Mouse (Mus musculus) MEL (cell line): Measurements from ENCODE around the gene Antxr1. TPM values are rescaled to one million over a fixed set of nuclear protein-coding genes. Genes with fewer than 3 reads are reported as not detected.

Source experiments
- DNase-seq: peaks from one replicate; pipeline ENCODE4 v3.0.0; 2011; ENCODE audit warnings: low read depth, low spot score
- H3K27ac ChIP-seq: 2 replicates; pipeline ENCODE4 v1.5.1; 2012; ENCODE audit warnings: low read depth, mild to moderate bottlenecking, control low read depth, low read length, moderate library complexity; ENCODE audit not compliant: control insufficient read depth
- H3K27me3 ChIP-seq, 2 experiments: fragments of 150-350 bp in 1 of 2; sonication (generic) in 1 of 2; 2 replicates each; pipeline ENCODE4 v1.6.1; 2012; ENCODE audit warnings: low read length in 2 of 2, mild to moderate bottlenecking in 2 of 2, improper control_type of control experiment in 1 of 2, moderate library complexity in 1 of 2; ENCODE audit not compliant: insufficient read depth in 2 of 2, control insufficient read depth in 1 of 2
- H3K36me3 ChIP-seq, 2 experiments: 2 replicates each; pipeline ENCODE4 v1.6.1; 2012 to 2014; ENCODE audit warnings: low read length in 2 of 2, improper control_type of control experiment in 1 of 2, inconsistent platforms in 1 of 2, mild to moderate bottlenecking in 1 of 2; ENCODE audit not compliant: insufficient read depth in 2 of 2, control insufficient read depth in 1 of 2
- H3K4me1 ChIP-seq, 2 experiments: fragments of 150-350 bp in 1 of 2; sonication (generic) in 1 of 2; 2 replicates each; pipeline ENCODE4 v1.6.1; 2012; ENCODE audit warnings: low read length in 2 of 2, improper control_type of control experiment in 1 of 2, mild to moderate bottlenecking in 1 of 2; ENCODE audit not compliant: insufficient read depth in 2 of 2, control insufficient read depth in 1 of 2
- H3K4me3 ChIP-seq, 2 experiments: fragments of 150-350 bp in 1 of 2; sonication (generic) in 1 of 2; 2 replicates each; pipeline ENCODE4 v1.5.1; 2012; ENCODE audit warnings: low read depth in 2 of 2, low read length in 2 of 2, mild to moderate bottlenecking in 2 of 2, moderate library complexity in 2 of 2, control low read depth in 1 of 2, improper control_type of control experiment in 1 of 2; ENCODE audit not compliant: control insufficient read depth in 1 of 2, insufficient read depth in 1 of 2
- H3K79me2 ChIP-seq: 2 replicates; pipeline ENCODE4 v1.6.1; 2012; ENCODE audit warnings: mild to moderate bottlenecking, low read length, moderate library complexity; ENCODE audit not compliant: control insufficient read depth, poor library complexity, insufficient read depth
- H3K9ac ChIP-seq: 2 replicates; pipeline ENCODE4 v1.6.1; 2012; ENCODE audit warnings: low read depth, mild to moderate bottlenecking, control low read depth, low read length, moderate library complexity; ENCODE audit not compliant: control insufficient read depth, poor library complexity, severe bottlenecking
- H3K9me3 ChIP-seq: fragments of 150-350 bp; sonication (generic); replicated peaks from 2 replicates; pipeline ENCODE4 v1.6.1; 2012; ENCODE audit warnings: mild to moderate bottlenecking, low read length, improper control_type of control experiment, moderate library complexity; ENCODE audit not compliant: insufficient read depth
- CHD1 ChIP-seq: IDR thresholded peaks from 2 replicates; pipeline ENCODE4 v1.6.1; 2012; ENCODE audit warnings: low read depth, mild to moderate bottlenecking, inconsistent platforms, low read length, improper control_type of control experiment
- E2F4 ChIP-seq: IDR thresholded peaks from 2 replicates; pipeline ENCODE4 v1.6.1; 2011; ENCODE audit warnings: low read depth, low read length, improper control_type of control experiment, borderline replicate concordance
- ETS1 ChIP-seq: IDR thresholded peaks from 2 replicates; pipeline ENCODE4 v1.6.1; 2012; ENCODE audit warnings: low read depth, mild to moderate bottlenecking, inconsistent platforms, low read length, improper control_type of control experiment, moderate library complexity
- GABPA ChIP-seq: IDR thresholded peaks from 2 replicates; pipeline ENCODE4 v1.6.1; 2012; ENCODE audit warnings: low read depth, mild to moderate bottlenecking, inconsistent platforms, low read length, improper control_type of control experiment, moderate library complexity
- GATA1 ChIP-seq: IDR thresholded peaks from 2 replicates; pipeline ENCODE4 v1.6.1; 2011; ENCODE audit warnings: low read depth, low read length, improper control_type of control experiment
- HCFC1 ChIP-seq: IDR thresholded peaks from 2 replicates; pipeline ENCODE4 v1.6.1; 2012; ENCODE audit warnings: low read depth, mild to moderate bottlenecking, inconsistent platforms, low read length, improper control_type of control experiment, moderate library complexity
- JUND ChIP-seq: IDR thresholded peaks from 2 replicates; pipeline ENCODE4 v1.6.1; 2011; ENCODE audit warnings: low read depth, mild to moderate bottlenecking, improper control_type of control experiment, low read length
- KAT2A ChIP-seq: conservative IDR thresholded peaks from 2 replicates; pipeline ENCODE4 v1.6.1; 2012; ENCODE audit warnings: low read depth, low read length, improper control_type of control experiment, inconsistent platforms
- MAFK ChIP-seq: IDR thresholded peaks from 2 replicates; pipeline ENCODE4 v1.6.1; 2011; ENCODE audit warnings: low read depth, mild to moderate bottlenecking, low read length, improper control_type of control experiment, borderline replicate concordance
- MAX ChIP-seq: IDR thresholded peaks from 2 replicates; pipeline ENCODE4 v1.6.1; 2011; ENCODE audit warnings: low read length, improper control_type of control experiment
- MXI1 ChIP-seq: IDR thresholded peaks from 2 replicates; pipeline ENCODE4 v1.6.1; 2011; ENCODE audit warnings: mild to moderate bottlenecking, low read depth, low read length, improper control_type of control experiment
- MYB ChIP-seq: IDR thresholded peaks from 2 replicates; pipeline ENCODE4 v1.6.1; 2011; ENCODE audit warnings: mild to moderate bottlenecking, low read depth, low read length, improper control_type of control experiment
- NRF1 ChIP-seq: IDR thresholded peaks from 2 replicates; pipeline ENCODE4 v1.6.1; 2014; ENCODE audit warnings: low read depth, mild to moderate bottlenecking, inconsistent platforms, low read length, improper control_type of control experiment, moderate library complexity; ENCODE audit not compliant: poor library complexity, insufficient read depth, severe bottlenecking
- RCOR1 ChIP-seq: IDR thresholded peaks from 2 replicates; pipeline ENCODE4 v1.6.1; 2012; ENCODE audit warnings: low read depth, mild to moderate bottlenecking, inconsistent platforms, low read length, improper control_type of control experiment
- SIN3A ChIP-seq: IDR thresholded peaks from 2 replicates; pipeline ENCODE4 v1.6.1; 2012; ENCODE audit warnings: low read length, improper control_type of control experiment, inconsistent platforms
- SMC3 ChIP-seq: IDR thresholded peaks from 2 replicates; pipeline ENCODE4 v1.6.1; 2011; ENCODE audit warnings: low read depth, low read length, improper control_type of control experiment
- TBP ChIP-seq: IDR thresholded peaks from 2 replicates; pipeline ENCODE4 v1.8.0; 2011; ENCODE audit warnings: low read depth, low read length, improper control_type of control experiment
- TCF12 ChIP-seq: IDR thresholded peaks from 2 replicates; pipeline ENCODE4 v1.6.1; 2014; ENCODE audit warnings: low read depth, mild to moderate bottlenecking, inconsistent platforms, low read length, improper control_type of control experiment, moderate library complexity
- UBTF ChIP-seq: IDR thresholded peaks from 2 replicates; pipeline ENCODE4 v1.6.1; 2012; ENCODE audit warnings: low read depth, mild to moderate bottlenecking, inconsistent platforms, low read length, improper control_type of control experiment, moderate library complexity, borderline replicate concordance; ENCODE audit not compliant: insufficient read depth
- USF2 ChIP-seq, 2 experiments: IDR thresholded peaks; 2 replicates each; pipeline ENCODE4 v1.6.1; 2011 to 2012; ENCODE audit warnings: improper control_type of control experiment in 2 of 2, low read length in 2 of 2, borderline replicate concordance in 1 of 2, inconsistent platforms in 1 of 2, low read depth in 1 of 2, mild to moderate bottlenecking in 1 of 2; ENCODE audit not compliant: insufficient read depth in 1 of 2
- ZC3H11A ChIP-seq: IDR thresholded peaks from 2 replicates; pipeline ENCODE4 v1.6.1; 2012; ENCODE audit warnings: low read depth, mild to moderate bottlenecking, inconsistent platforms, low read length, improper control_type of control experiment
- ZKSCAN1 ChIP-seq: IDR thresholded peaks from 2 replicates; pipeline ENCODE4 v1.6.1; 2012; ENCODE audit warnings: low read depth, mild to moderate bottlenecking, inconsistent platforms, low read length, improper control_type of control experiment, moderate library complexity
- ZNF384 ChIP-seq: IDR thresholded peaks from 2 replicates; pipeline ENCODE4 v1.6.1; 2012; ENCODE audit warnings: low read depth, mild to moderate bottlenecking, inconsistent platforms, low read length, improper control_type of control experiment
- polyA plus RNA-seq, 2 experiments: library from polyadenylated mRNA; stranded (reverse) in 1 of 2; unstranded in 1 of 2; fragments of >175 nt in 1 of 2; fragments of >200 nt in 1 of 2; gene quantifications; 2 replicates each; pipeline versions ENCODE4 v1.2.1 to v1.2.4; 2012; ENCODE audit warnings: low replicate concordance in 2 of 2, low read depth in 1 of 2; ENCODE audit not compliant: insufficient read length in 2 of 2, insufficient read depth in 1 of 2, missing spikeins in 1 of 2
- total RNA-seq: library from RNA; depleted of rRNA; stranded (reverse); fragments of 300-350 nt; gene quantifications from 2 replicates; pipeline ENCODE4 v1.2.3, GENCODE M21; 2012

The Antxr1 gene
- total and polyA plus RNA-seq, 3 experiments, result 0.10 TPM; not detected in 2

DNA sequence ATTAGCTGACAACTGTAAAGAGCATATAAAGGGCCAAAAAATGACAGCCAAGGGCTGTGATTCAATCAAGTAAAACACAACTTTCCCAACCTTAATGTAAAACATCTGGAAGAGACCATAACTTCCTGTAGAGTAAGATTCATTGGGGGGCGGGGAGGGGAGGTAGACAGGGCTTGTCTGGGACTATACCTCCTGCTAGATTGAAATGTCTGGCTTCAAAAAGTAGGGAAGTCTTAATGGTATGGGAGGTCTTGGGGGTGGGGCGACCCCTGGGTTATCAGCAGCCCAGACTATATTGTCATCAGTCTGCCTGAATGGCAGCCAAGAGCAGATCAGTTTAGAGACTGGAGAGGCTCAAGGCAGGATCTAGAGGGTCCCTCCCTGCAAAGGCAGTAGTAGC lies 63.4 kb downstream of the Antxr1 start:
- Histone ChIP-seq H3K4me3 (no peak overlapping the region), H3K27me3 (peaks cover 11 to 12% of the 10 kb centered on the region in 2 experiments), H3K79me2 (no peaks in the 10 kb centered on the region), H3K9me3 (no peaks in the 10 kb centered on the region), H3K4me1 (no peaks in the 10 kb centered on the region), H3K27ac (no peak overlapping the region), H3K9ac (no peak overlapping the region), H3K36me3 (no peaks in the 10 kb centered on the region)
- TF ChIP-seq E2F4 (no peak), SMC3 (no peak), ZC3H11A (no peak), CHD1 (no peak), MAX (no peak), GATA1 (no peak), MYB (no peak), MAFK (no peak), NRF1 (no peak), HCFC1 (no peak), GABPA (no peak), ZNF384 (no peak), TCF12 (no peak), ZKSCAN1 (no peak), USF2 (IDR thresholded peaks at IDR 0.05; ENCODE audit: borderline replicate concordance in 1 of 2, insufficient read depth in 1 of 2, low read depth in 1 of 2, low read length in 2 of 2) (no peak), KAT2A (no peak), ETS1 (no peak), RCOR1 (no peak), UBTF (no peak), MXI1 (no peak)
- no peak for DNase-seq

- peaks cover 12 to 17% of the 10 kb centered on the region in 2 experiments for H3K27me3 ChIP-seq
- H3K4me1 ChIP-seq, result no peaks in the 10 kb centered on the region
- H3K36me3 ChIP-seq, result no peaks in the 10 kb centered on the region
- H3K27ac ChIP-seq, result no peak overlapping the region
- no peak for TF ChIP-seq JUND
- TF ChIP-seq HCFC1, result no peak
- no peak for TF ChIP-seq MAFK
- TF ChIP-seq CHD1, result no peak
- TF ChIP-seq SIN3A, result no peak
- TF ChIP-seq NRF1, result no peak
- TF ChIP-seq ZNF384, result no peak
- no peak for TF ChIP-seq RCOR1
- TF ChIP-seq TBP, result no peak
- no peak overlapping the region for H3K4me3 ChIP-seq
- H3K9ac ChIP-seq, result no peak overlapping the region
- H3K79me2 ChIP-seq, result no peaks in the 10 kb centered on the region
- no peak for DNase-seq
- H3K9me3 ChIP-seq, result no peaks in the 10 kb centered on the region
Observed at GRCm38 (mm10) chr6:87270452-87270851, 65.2 kb downstream of the Antxr1 start.
